Mouse (Mus musculus): Measurements from ENCODE around the gene Rapgef4. TPM values are rescaled to one million over a fixed set of nuclear protein-coding genes. Genes with fewer than 3 reads are reported as not detected.

The Rapgef4 gene
- polyA plus RNA-seq, 1 experiment = 11.3 TPM

- no peaks in the 10 kb centered on the region for H3K36me3 ChIP-seq (ENCODE audit: control insufficient read depth, insufficient read depth, low read length)
- 92% methylated on average over 5 of the region's 5 CpGs for WGBS
- DNase-seq (ENCODE audit: low read depth in 1 of 2, low spot score in 2 of 2) = no peak
- no peak for TF ChIP-seq CTCF (IDR thresholded peaks at IDR 0.05; ENCODE audit: extremely low read depth, insufficient read depth, insufficient read length, insufficient replicate concordance)
- no peak for TF ChIP-seq POLR2A (IDR thresholded peaks at IDR 0.05; ENCODE audit: low read depth, low read length)
- peaks cover 2% of the 10 kb centered on the region; the same call in 1 of the 2 replicates for H3K27me3 ChIP-seq (ENCODE audit: control insufficient read depth, insufficient read depth, low read length)
- no peak overlapping the region for H3K27ac ChIP-seq (ENCODE audit: insufficient read depth, low read length)
- no peak overlapping the region for H3K4me3 ChIP-seq (ENCODE audit: extremely low read depth, insufficient read depth, insufficient read length)
- peaks cover 3% of the 10 kb centered on the region for H3K4me1 ChIP-seq (ENCODE audit: control insufficient read depth, insufficient read depth, insufficient read length)
These were observed 299.5 kb downstream of the Rapgef4 start for GRCm38 (mm10) chr2:72280524-72280923.

- Histone ChIP-seq H3K4me3 (ENCODE audit: extremely low read depth, insufficient read depth, insufficient read length) (no peak overlapping the region), H3K27me3 (ENCODE audit: control insufficient read depth, insufficient read depth, low read length) (peaks cover 8% of the 10 kb centered on the region), H3K27ac (ENCODE audit: insufficient read depth, low read length) (no peak overlapping the region), H3K36me3 (ENCODE audit: control insufficient read depth, insufficient read depth, low read length) (no peaks in the 10 kb centered on the region), H3K4me1 (ENCODE audit: control insufficient read depth, insufficient read depth, insufficient read length) (peaks cover 3% of the 10 kb centered on the region)
- TF ChIP-seq CTCF (IDR thresholded peaks at IDR 0.05; ENCODE audit: extremely low read depth, insufficient read depth, insufficient read length, insufficient replicate concordance) (no peak), POLR2A (IDR thresholded peaks at IDR 0.05; ENCODE audit: low read depth, low read length) (no peak)
- 77% methylated on average over 14 of the region's 14 CpGs for WGBS
- DNase-seq (ENCODE audit: low read depth in 1 of 2, low spot score in 2 of 2) = peak; percentile 10 to 40
These were observed 300.9 kb downstream of the Rapgef4 start for GRCm38 (mm10) chr2:72281971-72282370.

- DNase-seq (ENCODE audit: low read depth in 1 of 2, low spot score in 2 of 2) = no peak
- Histone ChIP-seq H3K4me1 (ENCODE audit: control insufficient read depth, insufficient read depth, insufficient read length) (peaks cover 3% of the 10 kb centered on the region), H3K4me3 (ENCODE audit: extremely low read depth, insufficient read depth, insufficient read length) (no peak overlapping the region), H3K36me3 (ENCODE audit: control insufficient read depth, insufficient read depth, low read length) (no peaks in the 10 kb centered on the region), H3K27ac (ENCODE audit: insufficient read depth, low read length) (no peak overlapping the region), H3K27me3 (ENCODE audit: control insufficient read depth, insufficient read depth, low read length) (peaks cover 8% of the 10 kb centered on the region)
- TF ChIP-seq CTCF (IDR thresholded peaks at IDR 0.05; ENCODE audit: extremely low read depth, insufficient read depth, insufficient read length, insufficient replicate concordance) (no peak), POLR2A (IDR thresholded peaks at IDR 0.05; ENCODE audit: low read depth, low read length) (no peak)
- 63% methylated on average over 4 of the region's 4 CpGs for WGBS
These were observed 301.7 kb downstream of the Rapgef4 start for GRCm38 (mm10) chr2:72282733-72283132.

GRCm38 (mm10) chr2:72284689-72285088 is 303.6 kb downstream of the Rapgef4 start:
- Histone ChIP-seq H3K27ac (ENCODE audit: insufficient read depth, low read length) (no peak overlapping the region), H3K27me3 (ENCODE audit: control insufficient read depth, insufficient read depth, low read length) (peaks cover 8% of the 10 kb centered on the region), H3K4me3 (ENCODE audit: extremely low read depth, insufficient read depth, insufficient read length) (no peak overlapping the region), H3K36me3 (ENCODE audit: control insufficient read depth, insufficient read depth, low read length) (no peaks in the 10 kb centered on the region), H3K4me1 (ENCODE audit: control insufficient read depth, insufficient read depth, insufficient read length) (peaks cover 3% of the 10 kb centered on the region)
- no peak for TF ChIP-seq POLR2A (IDR thresholded peaks at IDR 0.05; ENCODE audit: low read depth, low read length)
- no peak for TF ChIP-seq CTCF (IDR thresholded peaks at IDR 0.05; ENCODE audit: extremely low read depth, insufficient read depth, insufficient read length, insufficient replicate concordance)
- 80% methylated on average over 7 of the region's 7 CpGs for WGBS
- no peak for DNase-seq (ENCODE audit: low read depth in 1 of 2, low spot score in 2 of 2)

GRCm38 (mm10) chr2:72285256-72285887 is 304.3 kb downstream of the Rapgef4 start, which contains the start of gene Map3k20:
Map3k20 (plus strand) TSS chr2:72285637.
- 6% methylated on average over 37 of the region's 50 CpGs for WGBS
- Histone ChIP-seq H3K27ac (ENCODE audit: insufficient read depth, low read length) (peak within 1 kb of the TSS; percentile 2; the same call in 1 of the 2 replicates), H3K36me3 (ENCODE audit: control insufficient read depth, insufficient read depth, low read length) (no peaks in the 10 kb centered on the region), H3K4me3 (ENCODE audit: extremely low read depth, insufficient read depth, insufficient read length) (peak within 1 kb of the TSS; percentile 77), H3K4me1 (ENCODE audit: control insufficient read depth, insufficient read depth, insufficient read length) (peaks cover 3% of the 10 kb centered on the region), H3K27me3 (ENCODE audit: control insufficient read depth, insufficient read depth, low read length) (peaks cover 8% of the 10 kb centered on the region)
- TF ChIP-seq POLR2A (IDR thresholded peaks at IDR 0.05; ENCODE audit: low read depth, low read length) (no peak), CTCF (IDR thresholded peaks at IDR 0.05; ENCODE audit: extremely low read depth, insufficient read depth, insufficient read length, insufficient replicate concordance) (peak; percentile 33; the same call in 1 of the 2 replicates)
- DNase-seq (ENCODE audit: low read depth in 1 of 2, low spot score in 2 of 2) = peak; percentile 14 to 63

GRCm38 (mm10) chr2:72285888-72286661 is 305.0 kb downstream of the Rapgef4 start:
- H3K36me3 ChIP-seq (ENCODE audit: control insufficient read depth, insufficient read depth, low read length) = no peaks in the 10 kb centered on the region
- DNase-seq (ENCODE audit: low read depth in 1 of 2, low spot score in 2 of 2) = peak in 1 of 2 experiments; percentile 9
- peak overlapping the region; percentile 77 for H3K4me3 ChIP-seq (ENCODE audit: extremely low read depth, insufficient read depth, insufficient read length)
- H3K27me3 ChIP-seq (ENCODE audit: control insufficient read depth, insufficient read depth, low read length) = peaks cover 8% of the 10 kb centered on the region
- H3K27ac ChIP-seq (ENCODE audit: insufficient read depth, low read length) = peak overlapping the region; percentile 2; the same call in 1 of the 2 replicates
- under 1% methylated on average over 58 of the region's 60 CpGs for WGBS
- peaks cover 3% of the 10 kb centered on the region for H3K4me1 ChIP-seq (ENCODE audit: control insufficient read depth, insufficient read depth, insufficient read length)
- TF ChIP-seq POLR2A (IDR thresholded peaks at IDR 0.05; ENCODE audit: low read depth, low read length) = no peak
- TF ChIP-seq CTCF (IDR thresholded peaks at IDR 0.05; ENCODE audit: extremely low read depth, insufficient read depth, insufficient read length, insufficient replicate concordance) = no peak

Measured in spleen, adult 2 months (tissue).